Mouse (Mus musculus): ENCODE measurements at regions not wholly inside any gene's neighbourhood (a gene's known extent, or its start where the extent isn't known, plus 50 kb on each side); places are given as distances from the start of the nearest gene placed in this dataset.

DNA sequence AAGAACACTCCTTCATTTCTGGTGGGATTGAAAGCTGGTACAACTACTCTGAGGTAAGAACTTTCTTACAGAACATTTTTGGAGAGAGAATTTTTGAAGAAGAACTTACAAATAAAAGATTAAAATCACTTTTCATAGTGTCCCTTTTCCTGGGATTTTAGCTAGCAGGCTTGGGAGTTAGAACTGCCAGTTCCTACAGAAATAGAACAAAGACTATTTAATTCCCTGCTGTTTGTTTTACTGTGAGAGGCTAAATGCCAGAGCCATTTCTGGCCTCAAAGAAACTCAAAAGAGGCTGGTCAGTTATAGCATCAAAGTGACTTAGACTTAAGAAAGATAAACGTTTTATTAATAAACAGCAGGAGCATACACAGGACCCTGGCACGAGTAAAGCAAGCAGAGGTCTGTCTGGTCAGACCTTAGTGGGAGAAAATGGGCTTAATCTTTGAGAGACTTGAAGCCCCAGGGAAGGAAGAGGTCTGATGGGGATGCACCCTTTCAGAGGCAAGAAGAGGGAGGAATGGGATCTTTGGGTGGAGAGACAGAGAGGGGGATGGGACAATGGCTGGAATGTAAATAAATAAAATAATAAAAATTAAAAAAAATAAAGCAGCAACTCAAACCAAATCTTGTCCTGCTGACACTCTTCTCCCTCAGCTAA, 532.1 kb downstream of the Cylc2 start:
- no peak for DNase-seq (ENCODE audit: low spot score)
- Histone ChIP-seq H3K27ac (ENCODE audit: low read depth, low read length) (no peak overlapping the region), H3K9ac (ENCODE audit: low read depth, low read length) (no peak overlapping the region), H3K4me2 (replicated peaks; ENCODE audit: low read depth, low read length) (no peak overlapping the region), H3K36me3 (ENCODE audit: control insufficient read depth, insufficient read depth, low read length) (no peaks in the 10 kb centered on the region), H3K9me3 (ENCODE audit: control insufficient read depth, low read length) (no peaks in the 10 kb centered on the region), H3K4me3 (ENCODE audit: low read depth, low read length) (no peak overlapping the region), H3K27me3 (ENCODE audit: control insufficient read depth, insufficient read depth, low read length) (no peaks in the 10 kb centered on the region), H3K4me1 (replicated peaks; ENCODE audit: control insufficient read depth, insufficient read depth, low read length) (no peaks in the 10 kb centered on the region)
- WGBS = 42% methylated on average over 2 of the region's 2 CpGs
- 0 out of 2 replicates have a peak, but pooled peaks have one; percentile 38 for ATAC-seq (ENCODE audit: low FRiP score)

DNA sequence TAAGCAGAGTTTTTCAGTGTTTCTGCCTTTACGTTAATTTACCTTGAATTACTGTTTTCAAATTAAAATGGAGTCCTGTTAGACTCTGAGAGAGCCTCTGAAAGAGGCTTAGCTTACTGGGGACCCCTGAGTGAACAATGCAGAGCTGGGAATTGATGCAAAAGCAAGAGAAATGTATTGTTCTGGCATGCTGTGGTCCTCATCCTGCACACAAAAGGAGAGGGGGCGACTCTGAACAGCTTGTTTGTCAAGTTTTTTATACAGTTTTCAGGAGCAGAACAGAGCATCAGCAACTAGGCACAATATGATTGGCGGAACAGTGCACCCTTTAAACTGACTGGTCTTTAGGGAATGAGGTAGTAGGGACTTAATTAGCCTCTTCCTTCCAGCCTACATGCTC, 532.7 kb downstream of the Cylc2 start:
- DNase-seq (ENCODE audit: low spot score) (no peak), ATAC-seq (ENCODE audit: low FRiP score) (peak; percentile 71)
- no peak overlapping the region for H3K4me2 ChIP-seq (replicated peaks; ENCODE audit: low read depth, low read length)
- no peaks in the 10 kb centered on the region for H3K36me3 ChIP-seq (ENCODE audit: control insufficient read depth, insufficient read depth, low read length)
- H3K4me3 ChIP-seq (ENCODE audit: low read depth, low read length) = no peak overlapping the region
- H3K27ac ChIP-seq (ENCODE audit: low read depth, low read length) = no peak overlapping the region
- no peaks in the 10 kb centered on the region for H3K27me3 ChIP-seq (ENCODE audit: control insufficient read depth, insufficient read depth, low read length)
- H3K9ac ChIP-seq (ENCODE audit: low read depth, low read length) = no peak overlapping the region
- no peaks in the 10 kb centered on the region for H3K4me1 ChIP-seq (replicated peaks; ENCODE audit: control insufficient read depth, insufficient read depth, low read length)
- WGBS = 60% methylated on average over 3 of the region's 3 CpGs
- no peaks in the 10 kb centered on the region for H3K9me3 ChIP-seq (ENCODE audit: control insufficient read depth, low read length)

Data from hindbrain, embryonic 11.5 days (tissue).